Mouse (Mus musculus): ENCODE data around the gene Ogfod1.

Gene Ogfod1

GRCm38 (mm10) chr8:94036944-94037524 lies at the start of gene Ogfod1, which contains the start of gene Nudt21:
TSS of gene Ogfod1 (plus strand) at chr8:94037198.
TSS of gene Nudt21 (minus strand) at chr8:94037031.
- peak; percentile 95 for DNase-seq

- DNase-seq, result no peak
Measured at GRCm38 (mm10) chr8:93989739-93990138, 47.3 kb upstream of the Ogfod1 start.

- DNase-seq, result no peak
Measured at GRCm38 (mm10) chr8:93998961-93999360, 38.0 kb upstream of the Ogfod1 start.

GRCm38 (mm10) chr8:94004139-94004538 lies 32.9 kb upstream of the Ogfod1 start:
- DNase-seq, result no peak

- DNase-seq, result no peak
Measured at GRCm38 (mm10) chr8:94009243-94009845, 27.7 kb upstream of the Ogfod1 start.

GRCm38 (mm10) chr8:94010101-94010705 lies 26.8 kb upstream of the Ogfod1 start:
- no peak for DNase-seq

GRCm38 (mm10) chr8:94011076-94012012 lies 25.7 kb upstream of the Ogfod1 start:
- DNase-seq, result no peak

GRCm38 (mm10) chr8:94012013-94012951 lies 24.7 kb upstream of the Ogfod1 start, which contains the start of gene Amfr:
TSS of gene Amfr (minus strand) at chr8:94012842.
- peak; percentile 74 for DNase-seq

- DNase-seq, result no peak
Measured at GRCm38 (mm10) chr8:94013026-94013612, 23.9 kb upstream of the Ogfod1 start.

- DNase-seq, result no peak
Measured at GRCm38 (mm10) chr8:94023916-94024315, 13.1 kb upstream of the Ogfod1 start.

- no peak for DNase-seq
Measured at GRCm38 (mm10) chr8:94029701-94030100, 7.3 kb upstream of the Ogfod1 start.

GRCm38 (mm10) chr8:94033601-94034000 lies 3.4 kb upstream of the Ogfod1 start:
- DNase-seq, result no peak

- DNase-seq, result no peak
Measured at GRCm38 (mm10) chr8:94035200-94035599, 1.8 kb upstream of the Ogfod1 start.

- DNase-seq, result peak; percentile 78
Measured at GRCm38 (mm10) chr8:94036541-94036940, 457 bp upstream of the Ogfod1 start.

GRCm38 (mm10) chr8:94037806-94038205 lies 808 bp downstream of the Ogfod1 start:
- DNase-seq, result peak; percentile 28

GRCm38 (mm10) chr8:94047845-94048244 lies 10.8 kb downstream of the Ogfod1 start:
- DNase-seq, result no peak

GRCm38 (mm10) chr8:94052696-94053095 lies 15.7 kb downstream of the Ogfod1 start:
- no peak for DNase-seq

GRCm38 (mm10) chr8:94057157-94057854 lies 20.3 kb downstream of the Ogfod1 start:
- peak; percentile 31 for DNase-seq

- DNase-seq, result no peak
Measured at GRCm38 (mm10) chr8:94066121-94066863, 29.3 kb downstream of the Ogfod1 start.

GRCm38 (mm10) chr8:94068793-94069192 lies 31.8 kb downstream of the Ogfod1 start:
- DNase-seq, result no peak
